Mouse (Mus musculus) heart, adult 10 weeks (tissue): ENCODE measurements around the gene Plekhg4. TPM values are rescaled to one million over a fixed set of nuclear protein-coding genes. Genes with fewer than 3 reads are reported as not detected.

Experiments used
- polyA plus RNA-seq: library from polyadenylated mRNA; stranded (reverse); fragments of 350-450 nt; fragmentation: Illumina TruSeq; extraction: RNeasy Lipid Tissue Mini Kit (QIAGEN cat#74804); gene quantifications from one replicate; pipeline ENCODE4 v1.2.3, GENCODE M21; 2014; ENCODE audit warnings: low read depth, low replicate concordance

Plekhg4 gene
- not detected for polyA plus RNA-seq

GRCm38 (mm10) chr8:105373032-105373431 is at the start of gene Plekhg4:
Plekhg4 (plus strand) TSS chr8:105373274.

GRCm38 (mm10) chr8:105326141-105326672 is 46.9 kb upstream of the Plekhg4 start, which contains the start of the genes Lrrc29 and Tmem208:
Lrrc29 (minus strand) TSS chr8:105326278.
Tmem208 (plus strand) TSS chr8:105326354.

GRCm38 (mm10) chr8:105347428-105348221 is 25.4 kb upstream of the Plekhg4 start, which contains the start of gene Fhod1:
Fhod1 (minus strand) TSS chr8:105347953.

GRCm38 (mm10) chr8:105348450-105349095 is 24.5 kb upstream of the Plekhg4 start, which contains the start of gene Slc9a5:
Slc9a5 (plus strand) TSS chr8:105348843.

DNA sequence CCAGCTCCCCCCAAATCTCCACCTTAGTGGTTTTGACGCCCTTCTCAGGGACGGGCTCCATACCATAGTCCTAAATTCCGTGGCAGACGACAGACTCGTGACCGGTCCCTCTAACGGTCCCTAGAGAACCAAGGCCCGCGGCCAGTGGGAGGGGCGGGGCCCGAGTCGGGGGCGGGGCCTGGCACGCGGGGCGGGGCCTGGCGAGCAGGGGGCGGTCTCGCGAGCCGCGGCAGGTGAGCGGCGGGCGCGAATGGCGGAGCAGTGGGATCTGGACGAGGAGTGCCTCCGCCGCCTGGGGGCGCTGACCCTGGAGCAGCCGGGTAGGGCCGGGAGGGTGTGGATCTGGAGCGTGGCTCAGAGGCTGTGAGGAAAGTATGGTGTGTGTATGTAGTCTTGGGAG is 40.3 kb downstream of the Plekhg4 start, which contains the start of the genes Kctd19 and Lrrc36:
Gene Kctd19 (minus strand): TSS at position 112 of the 400 bp plus-strand sequence.
Gene Lrrc36 (plus strand): TSS at position 181 of the 400 bp plus-strand sequence.

Other genes starting within 250 kb of the Plekhg4 start
- not detected for gene Ces4a, start 241.5 kb upstream of the Plekhg4 start, polyA plus RNA-seq
- 22.1 TPM for gene Cbfb, start 202.6 kb upstream of the Plekhg4 start, polyA plus RNA-seq
- gene D230025D16Rik, start 148.1 kb upstream of the Plekhg4 start, polyA plus RNA-seq, result 18.1 TPM
- gene B3gnt9, start 118.1 kb upstream of the Plekhg4 start, polyA plus RNA-seq, result 4.2 TPM
- 3.1 TPM for gene Tradd, start 108.7 kb upstream of the Plekhg4 start, polyA plus RNA-seq
- gene Fbxl8, start 108.6 kb upstream of the Plekhg4 start, polyA plus RNA-seq, result 2.7 TPM
- gene Hsf4, start 103.5 kb upstream of the Plekhg4 start, polyA plus RNA-seq, result 5.8 TPM
- gene Nol3, start 97.1 kb upstream of the Plekhg4 start, polyA plus RNA-seq, result 30.7 TPM
- gene 4931428F04Rik, start 83.4 kb upstream of the Plekhg4 start, polyA plus RNA-seq, result 2.0 TPM
- gene Exoc3l, start 77.2 kb upstream of the Plekhg4 start, polyA plus RNA-seq, result 7.5 TPM
- 31.1 TPM for gene E2f4, start 75.6 kb upstream of the Plekhg4 start, polyA plus RNA-seq
- 1.9 TPM for gene Elmo3, start 67.7 kb upstream of the Plekhg4 start, polyA plus RNA-seq
- gene Lrrc29, start 47.0 kb upstream of the Plekhg4 start, polyA plus RNA-seq, result 0.60 TPM
- gene Tmem208, start 46.9 kb upstream of the Plekhg4 start, polyA plus RNA-seq, result 38.9 TPM
- 8.3 TPM for gene Fhod1, start 25.3 kb upstream of the Plekhg4 start, polyA plus RNA-seq
- 0.92 TPM for gene Slc9a5, start 24.4 kb upstream of the Plekhg4 start, polyA plus RNA-seq
- not detected for gene Kctd19, start 40.2 kb downstream of the Plekhg4 start, polyA plus RNA-seq
- 1.1 TPM for gene Lrrc36, start 40.3 kb downstream of the Plekhg4 start, polyA plus RNA-seq
- gene Tppp3, start 98.3 kb downstream of the Plekhg4 start, polyA plus RNA-seq, result 66.4 TPM
- 23.5 TPM for gene Zdhhc1, start 123.6 kb downstream of the Plekhg4 start, polyA plus RNA-seq
- gene Hsd11b2, start 145.5 kb downstream of the Plekhg4 start, polyA plus RNA-seq, result not detected
- gene Atp6v0d1, start 192.8 kb downstream of the Plekhg4 start, polyA plus RNA-seq, result 51.3 TPM
- 39.6 TPM for gene Ripor1, start 232.0 kb downstream of the Plekhg4 start, polyA plus RNA-seq